In the genomic region with DNA sequence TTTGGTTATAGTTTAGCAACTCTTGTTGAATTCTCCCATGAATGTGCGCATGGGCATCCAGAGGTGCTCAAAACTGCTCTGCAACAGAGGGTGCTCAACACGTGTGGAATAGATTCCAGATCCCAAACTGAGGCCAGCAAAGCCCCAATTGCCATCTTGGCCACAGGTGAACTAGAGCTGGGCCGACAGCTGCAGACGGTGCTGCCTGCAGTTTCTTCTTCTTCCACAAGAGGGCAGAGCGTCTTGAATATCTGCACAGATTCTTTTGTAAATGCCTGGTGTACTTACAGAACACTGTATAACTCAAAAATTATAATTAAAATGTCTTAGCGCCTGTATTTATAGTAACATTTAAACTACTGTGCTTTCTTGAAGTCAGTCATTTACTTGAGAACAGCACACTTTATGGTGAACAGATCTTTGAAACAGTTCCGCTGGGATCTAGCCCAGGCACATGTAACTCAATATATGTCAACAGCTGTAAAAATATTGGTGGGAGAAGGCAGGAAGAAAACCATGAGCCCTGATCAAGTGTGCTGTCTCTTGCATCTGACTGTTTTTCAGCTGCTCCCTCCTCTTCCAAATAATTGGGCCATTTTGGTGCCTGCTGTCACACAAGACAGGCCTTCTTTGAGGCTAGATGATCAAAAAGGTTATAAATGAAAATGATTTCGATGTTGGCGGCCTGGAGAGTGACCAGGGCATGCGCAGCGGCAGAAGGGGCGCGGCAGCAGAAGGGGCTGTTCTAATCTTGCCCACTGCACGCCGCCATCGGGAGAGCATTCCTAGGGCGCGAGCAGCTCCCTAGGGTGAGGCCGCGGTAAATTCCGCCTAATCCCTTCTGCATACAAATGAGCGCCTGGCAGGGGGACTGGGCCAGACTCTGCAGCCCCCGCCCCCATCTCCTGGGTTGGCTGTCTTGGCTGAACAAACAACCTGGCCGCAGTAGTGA, we compare ENCODE assay signal across 9 mouse cellular contexts.
DNase-seq lines count a peak whose midpoint lies in the region; ATAC-seq and TF ChIP-seq lines count a peak whose summit lies in the region.
"Had no signal": no experiment of that assay in that cellular context is flagged by ENCODE, and none has a peak within 500 bp of the region (broad histone marks: within the 10 kb centered on the region; RNA-seq: fewer than 3 reads in every experiment).

No protein-coding gene starts in this region.

- ATAC-seq in forebrain, postnatal 0 days: peak; percentile 59; the same call in 1 of the 2 replicates
- ATAC-seq in lung, postnatal 0 days: peak; percentile 40

- H3K4me1 ChIP-seq in MEL (ENCODE audit: control insufficient read depth in 1 of 2, insufficient read depth in 2 of 2, low read length in 2 of 2): no peaks in the 10 kb centered on the region
- peaks cover 11% of the 10 kb centered on the region for H3K4me1 ChIP-seq in forebrain, postnatal 0 days (ENCODE audit: insufficient read depth)
- H3K4me1 ChIP-seq in hindbrain, embryonic 10.5 days (replicated peaks): peaks cover 74% of the 10 kb centered on the region
- no peaks in the 10 kb centered on the region; the same call in 1 of the 2 replicates for H3K4me1 ChIP-seq in lung, postnatal 0 days (ENCODE audit: insufficient read depth, low read depth, low read length)
- H3K4me1 ChIP-seq: liver, embryonic 15.5 days had no signal

- peak; percentile 48 to 64 (median 56) for TF ChIP-seq CTCF in MEL (IDR thresholded peaks at IDR 0.05 in 2 of 3, conservative IDR thresholded peaks at IDR 0.05 in 1 of 3; ENCODE audit: control insufficient read depth in 1 of 3, insufficient read depth in 1 of 3, low read depth in 2 of 3, low read length in 3 of 3, poor library complexity in 1 of 3, severe bottlenecking in 1 of 3)
- peak; percentile 92 for TF ChIP-seq CTCF in forebrain, postnatal 0 days (IDR thresholded peaks at IDR 0.05; ENCODE audit: low read depth)
- TF ChIP-seq CTCF in lung, postnatal 0 days (IDR thresholded peaks at IDR 0.05): peak; percentile 89

- H3K9ac ChIP-seq in MEL (ENCODE audit: control insufficient read depth, low read depth, low read length, poor library complexity, severe bottlenecking): no peak overlapping the region
- H3K9ac ChIP-seq in forebrain, postnatal 0 days: no peak overlapping the region
- H3K9ac ChIP-seq in lung, postnatal 0 days (replicated peaks; ENCODE audit: low read depth): no peak overlapping the region
- H3K9ac ChIP-seq: liver, embryonic 15.5 days had no signal

- TF ChIP-seq EP300 in MEL (IDR thresholded peaks at IDR 0.05; ENCODE audit: low read depth in 1 of 2, low read length in 2 of 2): no peak
- TF ChIP-seq EP300 in lung, postnatal 0 days (IDR thresholded peaks at IDR 0.05): no peak

- TF ChIP-seq POLR2A in MEL (IDR thresholded peaks at IDR 0.05; ENCODE audit: control insufficient read depth in 1 of 2, insufficient read depth in 1 of 2, low read depth in 1 of 2, low read length in 2 of 2, poor library complexity in 1 of 2): no peak

- H3K79me2 ChIP-seq in MEL (ENCODE audit: control insufficient read depth, insufficient read depth, low read length, poor library complexity): no peaks in the 10 kb centered on the region

- no peak overlapping the region for H3K4me3 ChIP-seq in MEL (ENCODE audit: control insufficient read depth in 1 of 2, insufficient read depth in 1 of 2, low read depth in 2 of 2, low read length in 2 of 2)
- no peak overlapping the region for H3K4me3 ChIP-seq in forebrain, postnatal 0 days (ENCODE audit: low read depth, low read length)
- peak overlapping the region; percentile 40 for H3K4me3 ChIP-seq in hindbrain, embryonic 10.5 days
- H3K4me3 ChIP-seq in lung, postnatal 0 days (ENCODE audit: low read depth, low read length): no peak overlapping the region
- H3K4me3 ChIP-seq: liver, embryonic 15.5 days had no signal

- peak; percentile 28 for DNase-seq in MEL (ENCODE audit: low read depth, low spot score)
- DNase-seq in cerebellum, adult 11-12 months: peak; percentile 64
- DNase-seq in forebrain, postnatal 0 days: peak; percentile 90
- DNase-seq in hindbrain, embryonic 10.5 days (ENCODE audit: low spot score): peak; percentile 73
- peak; percentile 68 for DNase-seq in layer of hippocampus, adult 9-10 months (ENCODE audit: low spot score)
- DNase-seq in lung, postnatal 0 days (ENCODE audit: low spot score): peak; percentile 74
- peak; percentile 78 for DNase-seq in retina, postnatal 1 day
- DNase-seq in urinary bladder, postnatal 25 days (ENCODE audit: low spot score): peak; percentile 73

- WGBS in forebrain, postnatal 0 days: 8% methylated on average over 24 of the region's 24 CpGs
- WGBS in hindbrain, embryonic 10.5 days: 12% methylated on average over 24 of the region's 24 CpGs
- WGBS in lung, postnatal 0 days: 23% methylated on average over 24 of the region's 24 CpGs

- H3K36me3 ChIP-seq in MEL (ENCODE audit: control insufficient read depth in 1 of 2, insufficient read depth in 2 of 2, low read length in 2 of 2): no peaks in the 10 kb centered on the region
- no peaks in the 10 kb centered on the region for H3K36me3 ChIP-seq in forebrain, postnatal 0 days (ENCODE audit: insufficient read depth)
- peaks cover 11% of the 10 kb centered on the region; the same call in 1 of the 2 replicates for H3K36me3 ChIP-seq in hindbrain, embryonic 10.5 days
- no peaks in the 10 kb centered on the region for H3K36me3 ChIP-seq in lung, postnatal 0 days (ENCODE audit: insufficient read depth, low read length)
- H3K36me3 ChIP-seq: liver, embryonic 15.5 days had no signal

- H3K27ac ChIP-seq in MEL (ENCODE audit: control insufficient read depth, low read depth, low read length): no peak overlapping the region
- 0 out of 2 replicates have a peak overlapping the region, but pooled peaks have one; percentile 24 for H3K27ac ChIP-seq in forebrain, postnatal 0 days (ENCODE audit: low read depth, low read length)
- H3K27ac ChIP-seq in hindbrain, embryonic 10.5 days: peak overlapping the region; percentile 83
- no peak overlapping the region for H3K27ac ChIP-seq in lung, postnatal 0 days (ENCODE audit: low read length)
- H3K27ac ChIP-seq: liver, embryonic 15.5 days had no signal

- no peaks in the 10 kb centered on the region for H3K27me3 ChIP-seq in MEL (ENCODE audit: control insufficient read depth in 1 of 2, insufficient read depth in 2 of 2, low read length in 2 of 2)
- no peaks in the 10 kb centered on the region for H3K27me3 ChIP-seq in forebrain, postnatal 0 days (ENCODE audit: insufficient read depth, low read length)
- no peaks in the 10 kb centered on the region for H3K27me3 ChIP-seq in hindbrain, embryonic 10.5 days (ENCODE audit: insufficient read depth, poor library complexity, severe bottlenecking)
- no peaks in the 10 kb centered on the region for H3K27me3 ChIP-seq in lung, postnatal 0 days (replicated peaks; ENCODE audit: insufficient read depth, low read length)
- H3K27me3 ChIP-seq: liver, embryonic 15.5 days had no signal

- H3K9me3 ChIP-seq in MEL (replicated peaks; ENCODE audit: insufficient read depth, low read length): no peaks in the 10 kb centered on the region
- H3K9me3 ChIP-seq in forebrain, postnatal 0 days (ENCODE audit: low read length): no peaks in the 10 kb centered on the region
- no peaks in the 10 kb centered on the region for H3K9me3 ChIP-seq in hindbrain, embryonic 10.5 days
- H3K9me3 ChIP-seq in lung, postnatal 0 days (ENCODE audit: low read length): no peaks in the 10 kb centered on the region
- H3K9me3 ChIP-seq: liver, embryonic 15.5 days had no signal

- TF ChIP-seq RAD21 in MEL (IDR thresholded peaks at IDR 0.05; ENCODE audit: low read depth, low read length): peak; percentile 33

- peak overlapping the region; percentile 35 for H3K4me2 ChIP-seq in forebrain, postnatal 0 days (ENCODE audit: low read depth)
- peak overlapping the region; percentile 27 for H3K4me2 ChIP-seq in lung, postnatal 0 days (replicated peaks; ENCODE audit: low read depth, low read length)
- H3K4me2 ChIP-seq: liver, embryonic 15.5 days had no signal

TF ChIP-seq in MEL, 35 proteins besides CTCF, POLR2A, EP300 and RAD21:
- TF ChIP-seq TAL1 (IDR thresholded peaks at IDR 0.05; ENCODE audit: low read length) (no peak), KAT2A (conservative IDR thresholded peaks at IDR 0.05; ENCODE audit: low read depth, low read length) (no peak), MAX (IDR thresholded peaks at IDR 0.05; ENCODE audit: low read length) (no peak), SMC3 (IDR thresholded peaks at IDR 0.05; ENCODE audit: low read depth, low read length) (peak; percentile 48), MEF2A (IDR thresholded peaks at IDR 0.05; ENCODE audit: extremely low read depth, insufficient replicate concordance, low read depth, low read length, poor library complexity, severe bottlenecking) (no peak), ZMIZ1 (IDR thresholded peaks at IDR 0.05; ENCODE audit: low read depth, low read length) (no peak), RCOR1 (IDR thresholded peaks at IDR 0.05; ENCODE audit: low read depth, low read length) (no peak)

Comparison
In these comparisons a context has a peak if more than half of its experiments do, and no peak if none do; other contexts are left out.
1. DNase-seq: peak in every context shown above with its lines; median percentile 90 in forebrain, postnatal 0 days; 78 in retina, postnatal 1 day; 74 in lung, postnatal 0 days; 73 in hindbrain, embryonic 10.5 days; 73 in urinary bladder, postnatal 25 days; 68 in layer of hippocampus, adult 9-10 months; 64 in cerebellum, adult 11-12 months; 28 in MEL.
2. H3K27ac ChIP-seq: peak in forebrain, postnatal 0 days (single experiment) and hindbrain, embryonic 10.5 days (single experiment); none in MEL (single experiment) and lung, postnatal 0 days (single experiment).
3. Peak in every context shown above with its lines, with median percentiles within 50 percentile points of each other: CTCF ChIP-seq.